Mouse (Mus musculus) layer of hippocampus, adult 8-10 months (tissue): ENCODE results near the gene Ttc38. TPM values are rescaled to one million over a fixed set of nuclear protein-coding genes. Genes with fewer than 3 reads are reported as not detected.
A peak's percentile ranks its signal among the peaks of the same experiment; 100 is the strongest.

Source experiments
- DNase-seq, 2 experiments: peaks; one replicate each; pipeline ENCODE4 v3.0.0; 2022; ENCODE audit warnings: low spot score in 2 of 2
- total RNA-seq, 4 experiments: library from RNA; stranded (reverse); gene quantifications; 2 replicates each; pipeline ENCODE4 v1.2.4; 2022

Ttc38 gene
- 1 to 10 TPM; 5.5 to 9.7 (median 7.4) TPM for total RNA-seq

GRCm38 (mm10) chr15:85831954-85832590 lies at the start of gene Ttc38:
Gene Ttc38, plus strand, starts transcription at chr15:85832306.
- peak; percentile 78 to 84 for DNase-seq

GRCm38 (mm10) chr15:85783146-85783545 lies 49.0 kb upstream of the Ttc38 start:
- DNase-seq: no peak

- DNase-seq: no peak
These were observed 47.8 kb upstream of the Ttc38 start for GRCm38 (mm10) chr15:85784341-85784740.

GRCm38 (mm10) chr15:85786711-85787110 lies 45.4 kb upstream of the Ttc38 start:
- DNase-seq: no peak

- DNase-seq: no peak
These were observed 44.6 kb upstream of the Ttc38 start for GRCm38 (mm10) chr15:85787482-85787881.

- no peak for DNase-seq
These were observed 44.1 kb upstream of the Ttc38 start for GRCm38 (mm10) chr15:85788051-85788450.

GRCm38 (mm10) chr15:85788633-85789032 lies 43.5 kb upstream of the Ttc38 start:
- no peak for DNase-seq

GRCm38 (mm10) chr15:85791449-85791848 lies 40.7 kb upstream of the Ttc38 start:
- no peak for DNase-seq

GRCm38 (mm10) chr15:85792819-85793218 lies 39.3 kb upstream of the Ttc38 start:
- peak in 1 of 2 experiments; percentile 25 for DNase-seq

GRCm38 (mm10) chr15:85795516-85795915 lies 36.6 kb upstream of the Ttc38 start:
- DNase-seq: no peak

- no peak for DNase-seq
These were observed 33.4 kb upstream of the Ttc38 start for GRCm38 (mm10) chr15:85798676-85799075.

- DNase-seq: no peak
These were observed 29.2 kb upstream of the Ttc38 start for GRCm38 (mm10) chr15:85802931-85803330.

GRCm38 (mm10) chr15:85806886-85807285 lies 25.2 kb upstream of the Ttc38 start:
- DNase-seq: no peak

- DNase-seq: no peak
These were observed 24.7 kb upstream of the Ttc38 start for GRCm38 (mm10) chr15:85807404-85807803.

- no peak for DNase-seq
These were observed 24.1 kb upstream of the Ttc38 start for GRCm38 (mm10) chr15:85808031-85808430.

GRCm38 (mm10) chr15:85808434-85808833 lies 23.7 kb upstream of the Ttc38 start:
- DNase-seq: no peak

- no peak for DNase-seq
These were observed 23.0 kb upstream of the Ttc38 start for GRCm38 (mm10) chr15:85809091-85809490.

GRCm38 (mm10) chr15:85810462-85810805 lies 21.7 kb upstream of the Ttc38 start:
- DNase-seq: no peak

GRCm38 (mm10) chr15:85810806-85811521 lies 21.1 kb upstream of the Ttc38 start:
- DNase-seq: peak; percentile 87 to 89

- peak; percentile 97 to 99 for DNase-seq
These were observed 20.4 kb upstream of the Ttc38 start, which contains the start of gene Cdpf1 for GRCm38 (mm10) chr15:85811535-85812277. Gene Cdpf1, minus strand, starts transcription at chr15:85811697.

- no peak for DNase-seq
These were observed 18.7 kb upstream of the Ttc38 start for GRCm38 (mm10) chr15:85813428-85813827.
